Mouse (Mus musculus) midbrain, embryonic 16.5 days (tissue): Measurements from ENCODE around the gene Btrc. TPM values are rescaled to one million over a fixed set of nuclear protein-coding genes. Genes with fewer than 3 reads are reported as not detected.

ENCODE experiments used
- ATAC-seq: fragments of 200-750 bp; cut with Nextera tagmentation; 2 replicates; pipeline ENCODE4 v1.8.0; 2017; ENCODE audit warnings: moderate TSS enrichment
- H3K27ac ChIP-seq: fragments of 300-500 bp; sonication (generic); 2 replicates; pipeline ENCODE4 v1.5.1; 2014; ENCODE audit warnings: mild to moderate bottlenecking, low read length, mixed read lengths
- H3K27me3 ChIP-seq: fragments of 300-500 bp; sonication (generic); 2 replicates; pipeline ENCODE4 v1.6.1; 2014; ENCODE audit warnings: low read depth, low read length, mixed read lengths; ENCODE audit not compliant: control insufficient read depth, insufficient read depth
- H3K36me3 ChIP-seq: fragments of 300-500 bp; sonication (generic); 2 replicates; pipeline ENCODE4 v1.6.1; 2014; ENCODE audit warnings: mild to moderate bottlenecking, low read length, moderate library complexity, mixed read lengths; ENCODE audit not compliant: control insufficient read depth, insufficient read depth
- H3K4me1 ChIP-seq: fragments of 300-500 bp; sonication (generic); 2 replicates; pipeline ENCODE4 v1.6.1; 2014; ENCODE audit warnings: mild to moderate bottlenecking, low read length, mixed read lengths; ENCODE audit not compliant: control insufficient read depth, insufficient read depth
- H3K4me2 ChIP-seq: fragments of 300-500 bp; sonication (generic); 2 replicates; pipeline ENCODE4 v1.6.1; 2014; ENCODE audit warnings: mild to moderate bottlenecking, low read length, mixed read lengths
- H3K4me3 ChIP-seq: fragments of 300-500 bp; sonication (generic); 2 replicates; pipeline ENCODE4 v1.5.1; 2014; ENCODE audit warnings: low read depth, mild to moderate bottlenecking, low read length, moderate library complexity, mixed read lengths
- H3K9ac ChIP-seq: fragments of 300-500 bp; sonication (generic); 2 replicates; pipeline ENCODE4 v1.6.1; 2014; ENCODE audit warnings: low read depth, low read length, mixed read lengths
- H3K9me3 ChIP-seq: fragments of 300-500 bp; sonication (generic); replicated peaks from 2 replicates; pipeline ENCODE4 v1.6.1; 2014; ENCODE audit warnings: mild to moderate bottlenecking, low read length, mixed read lengths; ENCODE audit not compliant: control insufficient read depth, poor library complexity, severe bottlenecking
- WGBS: fragments of 180-500 bp; shearing (Covaris S2); extraction: QIAGEN DNeasy Blood & Tissue Kit; methylation state at CpG from one replicate; pipeline ENCODE4 v1.1.7; 2014; 5-methylcytosine and 5-hydroxymethylcytosine counted together
- polyA plus RNA-seq: library from polyadenylated mRNA; unstranded; fragments of >200 nt; fragmentation: Nextera tagmentation; extraction: Ambion mirVana; gene quantifications from 2 replicates; pipeline ENCODE4 v1.2.1, GENCODE M21; 2015

The Btrc gene
- polyA plus RNA-seq, 1 experiment from 2014 or later, result 64.3 TPM

- H3K9me3 ChIP-seq, result no peaks in the 10 kb centered on the region
- H3K4me1 ChIP-seq, result peaks cover 18% of the 10 kb centered on the region
- no peaks in the 10 kb centered on the region for H3K36me3 ChIP-seq
- no peak overlapping the region for H3K9ac ChIP-seq
- no peak overlapping the region for H3K4me2 ChIP-seq
- H3K27me3 ChIP-seq, result no peaks in the 10 kb centered on the region
- H3K4me3 ChIP-seq, result no peak overlapping the region
- 0 out of 2 replicates have a peak overlapping the region, but pooled peaks have one; percentile 13 for H3K27ac ChIP-seq
- WGBS, result 50% methylated on average over 2 of the region's 2 CpGs
- ATAC-seq, result no peak
Observed at GRCm38 (mm10) chr19:45447222-45447621, 83.7 kb downstream of the Btrc start.

GRCm38 (mm10) chr19:45447886-45448285, 84.4 kb downstream of the Btrc start:
- WGBS, result 90% methylated on average over 1 of the region's 1 CpGs
- no peak overlapping the region for H3K4me3 ChIP-seq
- H3K9me3 ChIP-seq, result no peaks in the 10 kb centered on the region
- ATAC-seq, result no peak
- H3K4me2 ChIP-seq, result no peak overlapping the region
- peaks cover 18% of the 10 kb centered on the region for H3K4me1 ChIP-seq
- no peak overlapping the region for H3K27ac ChIP-seq
- H3K36me3 ChIP-seq, result no peaks in the 10 kb centered on the region
- H3K9ac ChIP-seq, result no peak overlapping the region
- no peaks in the 10 kb centered on the region for H3K27me3 ChIP-seq

- H3K9me3 ChIP-seq, result no peaks in the 10 kb centered on the region
- no peak overlapping the region for H3K4me2 ChIP-seq
- WGBS, result 92% methylated on average over 3 of the region's 3 CpGs
- no peak overlapping the region for H3K27ac ChIP-seq
- H3K36me3 ChIP-seq, result no peaks in the 10 kb centered on the region
- H3K27me3 ChIP-seq, result no peaks in the 10 kb centered on the region
- H3K9ac ChIP-seq, result no peak overlapping the region
- no peak for ATAC-seq
- H3K4me3 ChIP-seq, result no peak overlapping the region
- H3K4me1 ChIP-seq, result peaks cover 5% of the 10 kb centered on the region; the same call in 1 of the 2 replicates
Observed at GRCm38 (mm10) chr19:45454391-45454790, 90.9 kb downstream of the Btrc start.

GRCm38 (mm10) chr19:45456896-45457295, 93.4 kb downstream of the Btrc start:
- ATAC-seq, result no peak
- no peak overlapping the region for H3K4me3 ChIP-seq
- H3K9me3 ChIP-seq, result no peaks in the 10 kb centered on the region
- no peak overlapping the region for H3K9ac ChIP-seq
- WGBS, result 76% methylated on average over 7 of the region's 7 CpGs
- no peak overlapping the region for H3K4me2 ChIP-seq
- no peaks in the 10 kb centered on the region for H3K36me3 ChIP-seq
- H3K27ac ChIP-seq, result no peak overlapping the region
- H3K27me3 ChIP-seq, result no peaks in the 10 kb centered on the region
- H3K4me1 ChIP-seq, result peaks cover 16% of the 10 kb centered on the region; the same call in 1 of the 2 replicates

GRCm38 (mm10) chr19:45458702-45459101, 95.2 kb downstream of the Btrc start:
- Histone ChIP-seq H3K36me3 (no peaks in the 10 kb centered on the region), H3K4me1 (peaks cover 16% of the 10 kb centered on the region; the same call in 1 of the 2 replicates), H3K27me3 (no peaks in the 10 kb centered on the region), H3K27ac (no peak overlapping the region), H3K4me3 (no peak overlapping the region), H3K9me3 (no peaks in the 10 kb centered on the region), H3K9ac (no peak overlapping the region), H3K4me2 (no peak overlapping the region)
- 15% methylated on average over 7 of the region's 7 CpGs for WGBS
- no peak for ATAC-seq

GRCm38 (mm10) chr19:45459931-45460665, 96.6 kb downstream of the Btrc start:
- H3K9ac ChIP-seq, result no peak overlapping the region
- H3K9me3 ChIP-seq, result no peaks in the 10 kb centered on the region
- WGBS, result 35% methylated on average over 9 of the region's 9 CpGs
- H3K27me3 ChIP-seq, result no peaks in the 10 kb centered on the region
- H3K27ac ChIP-seq, result no peak overlapping the region
- no peaks in the 10 kb centered on the region for H3K36me3 ChIP-seq
- no peak overlapping the region for H3K4me2 ChIP-seq
- H3K4me1 ChIP-seq, result peaks cover 16% of the 10 kb centered on the region; the same call in 1 of the 2 replicates
- no peak overlapping the region for H3K4me3 ChIP-seq
- no peak for ATAC-seq

GRCm38 (mm10) chr19:45460749-45461736, 97.5 kb downstream of the Btrc start:
- Histone ChIP-seq H3K4me2 (no peak overlapping the region), H3K4me1 (peaks cover 16% of the 10 kb centered on the region; the same call in 1 of the 2 replicates), H3K27me3 (no peaks in the 10 kb centered on the region), H3K9me3 (no peaks in the 10 kb centered on the region), H3K4me3 (no peak overlapping the region), H3K36me3 (no peaks in the 10 kb centered on the region), H3K9ac (no peak overlapping the region), H3K27ac (no peak overlapping the region)
- no peak for ATAC-seq
- WGBS, result 49% methylated on average over 10 of the region's 10 CpGs

- ATAC-seq, result no peak
- Histone ChIP-seq H3K4me2 (no peak overlapping the region), H3K9me3 (no peaks in the 10 kb centered on the region), H3K27ac (no peak overlapping the region), H3K4me1 (no peaks in the 10 kb centered on the region; the same call in 1 of the 2 replicates), H3K4me3 (no peak overlapping the region), H3K27me3 (no peaks in the 10 kb centered on the region), H3K36me3 (peaks cover 2% of the 10 kb centered on the region; the same call in 1 of the 2 replicates), H3K9ac (no peak overlapping the region)
- 99% methylated on average over 5 of the region's 5 CpGs for WGBS
Observed at GRCm38 (mm10) chr19:45469760-45470159, 106.2 kb downstream of the Btrc start.
